Mouse (Mus musculus): ENCODE measurements around the gene Junb. TPM values are rescaled to one million over a fixed set of nuclear protein-coding genes. Genes with fewer than 3 reads are reported as not detected.

The Junb gene
- total RNA-seq, 4 experiments from 2014 or later: 39.3 to 88.9 (median 65.7) TPM

GRCm38 (mm10) chr8:84989311-84989731 is 10.8 kb upstream of the Junb start:
- no peak for DNase-seq (ENCODE audit: low spot score in 2 of 2)

- DNase-seq (ENCODE audit: low spot score in 2 of 2): no peak
Measured at GRCm38 (mm10) chr8:84987903-84988302, 9.4 kb upstream of the Junb start.

DNA sequence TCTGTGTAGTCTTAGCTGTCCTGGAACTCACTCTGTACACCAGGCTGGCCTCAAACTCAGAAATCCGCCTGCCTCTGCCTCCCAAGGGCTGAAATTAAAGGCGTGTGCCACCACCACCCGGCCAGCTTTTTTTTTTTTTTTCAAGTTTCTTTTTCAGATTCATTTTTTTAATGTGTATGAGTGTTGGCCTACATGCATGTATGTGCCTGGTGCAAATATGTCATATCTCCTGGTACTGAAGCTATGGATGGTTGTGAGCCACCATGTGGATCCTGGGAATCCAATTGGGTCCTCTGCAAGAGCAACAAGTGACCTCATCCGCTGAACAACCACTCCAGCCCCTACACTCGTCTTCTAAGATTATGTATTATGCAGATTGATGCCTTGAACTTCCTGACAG is 8.9 kb upstream of the Junb start:
- DNase-seq (ENCODE audit: low spot score in 2 of 2): no peak

- no peak for DNase-seq (ENCODE audit: low spot score in 2 of 2)
Measured at GRCm38 (mm10) chr8:84986379-84986945, 7.9 kb upstream of the Junb start.

- peak; percentile 88 to 96 for DNase-seq (ENCODE audit: low spot score in 2 of 2)
Measured at GRCm38 (mm10) chr8:84985684-84986378, 7.3 kb upstream of the Junb start.

GRCm38 (mm10) chr8:84985049-84985683 is 6.6 kb upstream of the Junb start:
- peak in 1 of 2 experiments; percentile 54 for DNase-seq (ENCODE audit: low spot score in 2 of 2)

DNA sequence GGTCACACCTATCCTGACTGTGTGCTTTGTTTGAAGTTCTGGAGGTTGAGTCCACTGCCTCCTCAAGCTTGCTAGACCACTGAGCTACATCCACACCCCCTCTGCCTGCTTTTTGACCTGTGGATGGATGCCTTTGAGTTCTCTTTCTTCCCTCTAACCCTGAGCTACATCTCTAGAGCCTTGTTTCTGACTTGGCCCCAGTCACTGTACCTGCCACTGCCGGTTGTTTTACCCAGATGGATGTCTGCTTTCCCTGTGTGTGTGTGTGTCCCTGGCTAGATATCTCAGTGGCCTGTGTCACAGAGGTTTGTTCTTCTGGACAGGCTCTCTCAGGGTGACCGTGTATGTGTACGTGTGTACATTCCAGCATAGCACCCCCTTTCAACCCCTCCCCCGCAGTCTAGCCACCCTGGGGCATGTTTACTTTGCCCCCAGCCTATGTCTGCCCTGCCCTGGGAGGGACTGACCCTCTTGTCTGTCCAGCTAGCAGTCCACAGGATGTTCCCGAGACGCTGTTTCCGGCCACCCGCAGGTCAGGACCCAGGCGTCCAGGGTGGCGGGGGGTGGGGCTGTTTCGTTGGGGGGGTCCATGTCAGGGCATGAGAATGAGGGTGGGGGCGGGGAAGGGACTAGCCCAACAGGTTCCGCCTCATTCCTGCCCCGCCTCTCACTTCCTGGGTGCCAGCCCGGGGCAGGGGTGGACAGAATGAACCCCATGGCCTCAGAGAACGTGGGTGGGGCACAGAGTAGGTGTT is 6.0 kb upstream of the Junb start:
- no peak for DNase-seq (ENCODE audit: low spot score in 2 of 2)

GRCm38 (mm10) chr8:84982499-84983011 is 4.0 kb upstream of the Junb start:
- no peak for DNase-seq (ENCODE audit: low spot score in 2 of 2)

DNA sequence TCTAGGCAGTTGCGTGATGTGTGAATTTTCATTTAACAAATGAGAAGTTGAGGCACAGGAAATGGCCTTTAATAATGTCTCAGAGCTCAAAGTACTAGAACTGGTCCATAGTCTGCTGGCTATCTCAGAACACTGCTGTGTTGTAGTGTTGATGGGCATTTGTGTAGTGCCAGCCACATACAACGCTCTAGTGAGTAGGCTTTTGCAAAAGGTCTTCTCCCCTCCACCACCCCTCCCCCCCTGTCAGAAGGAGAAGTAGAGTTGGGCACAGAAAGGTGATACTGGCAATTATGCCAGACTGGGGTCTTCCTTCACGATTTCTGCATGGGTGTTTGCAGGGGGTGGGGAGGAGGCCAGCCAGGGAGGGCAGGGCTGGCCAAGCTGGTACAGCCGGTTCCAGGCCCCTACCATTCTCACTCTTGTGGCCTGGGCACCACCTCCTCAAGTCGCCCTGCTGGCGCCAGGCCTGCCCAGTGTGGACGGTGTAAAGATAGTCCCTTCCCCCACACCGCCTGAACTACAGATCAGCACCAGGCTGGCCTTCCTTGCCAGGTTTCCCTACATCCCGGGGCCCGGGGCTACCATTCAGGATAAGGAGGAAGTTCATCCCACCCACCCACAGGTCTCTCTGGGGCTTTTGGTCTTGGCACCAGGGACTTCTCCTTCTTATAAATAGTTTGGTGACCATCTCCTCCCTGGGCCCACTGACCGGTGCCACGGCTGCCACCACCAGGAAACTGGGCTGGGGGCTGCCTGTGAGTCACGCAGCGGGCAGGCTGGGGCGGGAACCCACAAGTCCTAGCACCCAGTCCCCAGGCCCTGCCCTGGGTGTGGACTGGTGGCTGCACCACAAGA is 3.4 kb upstream of the Junb start:
- DNase-seq (ENCODE audit: low spot score in 2 of 2): no peak

GRCm38 (mm10) chr8:84980622-84981358 is 2.3 kb upstream of the Junb start:
- DNase-seq (ENCODE audit: low spot score in 2 of 2): peak in 1 of 2 experiments; percentile 68

- DNase-seq (ENCODE audit: low spot score in 2 of 2): peak; percentile 77 to 94
Measured at GRCm38 (mm10) chr8:84979599-84980421, 1.3 kb upstream of the Junb start.

- peak; percentile 64 to 71 for DNase-seq (ENCODE audit: low spot score in 2 of 2)
Measured at GRCm38 (mm10) chr8:84977435-84978247, 877 bp downstream of the Junb start.

- no peak for DNase-seq (ENCODE audit: low spot score in 2 of 2)
Measured at GRCm38 (mm10) chr8:84976763-84977434, 1.6 kb downstream of the Junb start.

DNA sequence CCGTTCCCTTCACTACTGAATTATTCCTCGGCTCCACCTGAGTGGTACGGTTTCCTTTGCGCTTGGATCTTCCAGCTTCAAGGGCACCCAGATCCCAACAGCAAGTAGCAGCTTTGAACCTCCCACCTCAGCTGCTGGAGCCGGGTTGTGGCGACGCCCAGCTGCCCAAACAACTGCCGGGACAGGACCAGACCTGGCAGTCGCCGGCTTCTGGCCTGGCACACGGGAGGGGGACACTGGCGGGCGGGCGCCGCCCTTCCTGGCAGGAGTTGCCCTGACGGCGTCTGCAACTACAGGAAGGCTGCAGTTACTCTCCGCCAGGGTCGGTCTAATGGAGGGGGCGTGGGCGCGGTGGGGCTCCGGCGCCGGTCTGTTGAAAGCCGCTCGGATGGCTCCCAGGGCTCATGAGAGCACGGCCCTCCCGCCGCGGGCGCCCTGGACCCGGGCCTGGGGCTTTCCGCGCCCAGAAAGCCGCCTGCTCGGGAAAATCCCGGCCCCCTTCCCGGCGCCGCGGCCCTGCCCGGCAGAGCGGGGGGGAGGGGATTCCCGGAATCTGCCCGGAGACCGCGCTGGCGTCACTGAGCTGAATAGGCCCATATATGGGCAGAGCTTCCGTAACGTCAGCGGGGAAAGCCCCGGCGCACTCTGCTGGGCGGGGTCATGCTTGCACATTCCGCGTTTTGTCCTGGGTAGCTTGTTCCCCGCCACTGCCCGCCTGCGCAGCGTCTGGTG is 2.3 kb downstream of the Junb start:
- DNase-seq (ENCODE audit: low spot score in 2 of 2): peak; percentile 88 to 93

DNA sequence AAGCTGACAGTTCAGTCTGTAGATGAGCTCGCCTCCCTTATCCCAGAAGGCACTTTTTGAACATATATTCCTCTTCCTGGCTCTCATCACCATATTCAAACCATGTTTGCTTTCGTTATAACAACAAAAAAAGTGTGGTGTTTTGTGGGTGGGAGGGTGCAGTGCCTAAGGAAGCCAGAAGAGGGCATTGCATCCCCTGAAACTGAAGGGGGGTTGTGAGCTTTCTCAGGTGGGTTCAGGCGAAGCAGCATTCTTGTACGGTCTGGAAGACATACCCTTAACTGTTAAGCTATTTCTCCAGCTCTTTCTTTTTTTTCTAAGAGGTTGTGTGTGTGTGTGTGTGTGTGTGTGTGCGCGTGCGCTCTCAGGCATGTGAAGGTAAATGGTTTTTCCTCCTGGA is 3.1 kb downstream of the Junb start:
- peak in 1 of 2 experiments; percentile 49 for DNase-seq (ENCODE audit: low spot score in 2 of 2)

DNA sequence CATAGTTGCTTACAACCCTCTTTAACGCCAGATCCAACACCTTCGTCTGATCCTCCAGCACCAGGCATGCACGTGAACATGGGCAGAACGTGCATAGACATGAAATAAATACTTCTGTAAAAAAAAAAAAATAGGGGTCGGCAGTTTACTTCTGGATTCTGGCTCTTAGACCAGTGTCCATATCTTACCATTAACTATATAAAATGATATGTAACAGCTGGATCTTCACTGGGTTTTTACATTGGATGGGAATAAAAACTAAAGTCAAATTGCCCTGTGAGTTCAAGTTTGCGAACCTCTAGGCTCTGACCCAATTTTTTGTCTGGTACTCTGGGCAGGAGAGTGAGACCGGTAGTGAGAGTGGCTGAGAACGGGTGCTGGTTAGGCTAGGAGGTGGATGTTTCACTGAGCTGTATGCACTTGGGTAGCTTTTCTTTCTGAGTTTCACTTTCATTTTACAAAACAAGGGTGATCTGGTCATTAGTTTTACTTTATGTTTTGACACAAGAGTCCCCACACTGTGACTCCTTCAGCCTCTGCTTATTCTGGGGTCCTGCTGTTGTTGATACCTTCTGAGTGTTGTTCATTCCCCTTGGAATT is 3.9 kb downstream of the Junb start:
- no peak for DNase-seq (ENCODE audit: low spot score in 2 of 2)
